Mouse (Mus musculus): Measurements from ENCODE around the gene Ablim2.

The Ablim2 gene

DNA sequence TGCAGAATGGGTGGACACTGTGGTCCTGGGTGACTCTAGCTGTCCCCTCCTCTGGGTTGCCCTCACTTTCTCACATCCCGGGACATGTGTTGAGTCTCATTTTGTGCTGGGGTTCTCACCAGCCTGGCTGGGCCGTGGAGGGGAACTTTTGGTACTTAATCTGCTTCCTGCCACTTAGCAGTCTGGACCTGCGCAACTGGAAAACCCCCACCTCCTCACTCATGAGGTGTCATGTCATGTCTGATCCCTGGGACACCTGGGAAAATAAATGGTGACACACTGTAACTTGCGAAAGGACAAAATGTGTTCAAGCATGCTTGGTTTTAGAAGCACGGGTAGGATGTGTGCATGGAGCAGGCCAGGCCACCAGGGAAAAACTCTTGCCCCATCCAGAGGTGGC, 127.0 kb downstream of the Ablim2 start:
- DNase-seq (ENCODE audit: low read depth, low spot score) = no peak

DNA sequence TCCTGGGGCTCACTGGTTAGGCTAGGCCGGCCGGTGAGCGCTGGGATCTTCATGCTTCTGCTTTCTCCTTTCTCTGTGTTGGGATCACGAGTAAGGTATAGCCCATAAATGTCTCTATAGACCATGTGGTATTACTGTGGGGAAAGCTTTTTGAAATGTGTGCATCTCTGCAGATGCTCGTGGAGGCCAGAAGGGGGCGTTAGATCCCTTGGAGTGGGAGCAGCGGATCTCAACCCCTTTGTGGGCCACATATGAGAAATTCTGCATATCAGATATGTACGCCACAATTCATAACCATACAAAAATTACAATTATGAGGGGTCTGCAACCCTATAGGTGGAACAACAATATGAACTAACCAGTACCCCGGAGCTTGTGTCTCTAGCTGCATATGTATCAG, 131.3 kb downstream of the Ablim2 start:
- DNase-seq (ENCODE audit: low read depth, low spot score) = no peak

DNA sequence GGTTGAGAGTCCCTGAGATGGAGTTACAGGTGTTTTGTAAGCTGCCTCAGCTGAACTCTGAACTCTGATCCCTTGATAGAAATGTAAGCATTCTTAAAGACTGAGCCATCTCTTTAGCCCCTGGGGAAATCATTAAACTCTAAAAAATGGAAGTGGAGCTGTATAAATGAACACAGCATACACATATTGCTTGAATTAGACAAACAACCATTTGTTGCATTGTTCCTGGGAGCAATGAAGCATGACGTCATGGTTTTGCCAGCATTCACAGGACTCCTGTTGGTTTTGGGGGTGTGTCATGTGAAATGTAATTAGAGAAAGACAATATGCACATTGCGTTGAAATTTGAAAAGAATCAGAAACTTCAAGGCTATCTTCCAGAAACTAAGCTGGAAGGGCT, 132.0 kb downstream of the Ablim2 start:
- no peak for DNase-seq (ENCODE audit: low read depth, low spot score)

DNA sequence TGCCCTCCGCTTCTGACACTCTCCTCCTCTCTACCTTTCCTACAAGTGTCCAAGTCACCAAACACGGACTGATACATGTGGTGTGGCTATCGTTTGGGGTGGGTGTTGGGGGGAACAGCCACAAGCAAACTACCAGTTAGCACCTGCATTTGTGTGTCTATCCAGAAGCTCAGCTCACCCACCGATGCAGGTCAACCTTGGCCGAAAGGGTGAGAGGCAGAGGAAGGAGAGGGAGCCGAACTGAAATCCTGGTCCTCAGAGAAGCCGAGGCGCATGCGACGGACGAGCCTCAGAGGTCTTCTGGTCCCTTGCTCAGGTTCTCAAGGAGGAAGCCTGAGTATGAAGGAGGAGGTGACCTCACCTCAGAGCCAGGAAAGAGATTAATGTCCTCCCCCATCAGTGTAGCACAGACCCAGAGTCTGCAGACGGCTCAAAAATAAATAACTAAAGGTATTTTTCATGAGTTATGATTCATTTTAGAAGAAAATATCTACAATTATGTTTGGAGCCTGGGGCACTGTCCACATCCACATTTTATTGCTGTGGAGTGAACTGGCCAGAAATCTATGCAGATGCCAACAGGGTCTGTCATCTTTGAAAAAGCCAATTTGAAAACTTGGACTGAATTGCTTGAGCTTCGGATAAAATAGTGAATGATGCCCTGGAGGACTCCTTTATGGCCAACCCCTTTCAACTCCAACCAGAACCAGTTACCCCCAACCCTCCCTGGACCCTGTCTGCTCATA, 133.5 kb downstream of the Ablim2 start:
- no peak for DNase-seq (ENCODE audit: low read depth, low spot score)

DNA sequence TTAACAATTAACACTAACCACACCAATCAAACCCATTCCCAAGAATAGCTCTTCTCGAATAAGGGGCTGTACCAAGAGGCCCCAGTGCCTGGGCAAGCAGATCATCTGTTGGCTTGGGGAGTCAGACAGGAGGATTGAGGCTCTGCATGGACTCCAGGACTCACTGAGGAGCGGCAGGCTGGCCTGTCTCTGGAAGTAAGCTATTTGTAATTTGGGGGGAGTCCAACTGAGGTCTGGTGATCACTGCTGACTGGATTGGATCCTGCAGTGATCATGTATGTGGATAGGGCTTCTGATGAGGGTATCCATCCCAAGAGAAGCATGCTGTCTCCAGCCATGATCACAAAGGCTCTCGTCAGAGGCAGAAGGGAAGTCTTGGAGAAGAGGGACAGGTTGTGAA, 134.7 kb downstream of the Ablim2 start:
- DNase-seq (ENCODE audit: low read depth, low spot score) = no peak

DNA sequence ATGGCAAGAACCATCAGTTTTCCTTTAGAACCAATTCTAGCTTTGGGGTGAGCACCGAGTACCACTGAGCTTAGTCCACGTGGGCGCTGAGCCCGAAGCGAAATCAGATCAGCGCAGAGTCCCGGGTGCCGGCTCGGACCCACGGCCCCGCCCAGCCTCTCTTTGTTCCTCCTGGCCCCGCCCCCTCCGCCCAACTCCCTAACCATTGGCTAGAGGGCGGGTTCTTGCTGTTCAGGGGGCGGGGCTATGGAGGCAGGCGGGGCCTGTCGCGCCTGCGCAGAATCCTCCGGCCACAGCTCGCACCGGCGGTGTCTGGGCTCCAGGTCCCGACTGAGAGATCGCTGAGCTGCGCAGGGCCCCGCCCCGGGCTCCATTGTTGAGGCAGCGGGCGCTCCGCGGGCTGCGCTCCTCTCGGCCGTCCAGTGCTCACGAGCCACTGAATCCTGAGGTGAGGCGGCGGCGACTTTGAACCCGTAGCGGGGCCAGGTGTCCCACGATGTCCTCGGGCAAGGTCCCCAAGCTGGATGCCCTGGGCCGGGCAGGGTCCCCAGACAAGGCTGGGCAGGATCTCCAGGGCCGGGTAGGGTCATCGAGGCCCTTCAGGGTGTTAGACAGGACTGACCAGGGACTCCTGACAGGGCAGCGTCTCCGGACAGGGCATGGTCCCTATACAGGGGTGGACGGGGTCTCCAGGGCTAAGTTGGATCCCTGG, 135.6 kb downstream of the Ablim2 start, which contains the start of gene Afap1:
Gene Afap1 (plus strand): TSS at position 227 of the 712 bp plus-strand sequence.
- DNase-seq (ENCODE audit: low read depth, low spot score) = peak; percentile 97

DNA sequence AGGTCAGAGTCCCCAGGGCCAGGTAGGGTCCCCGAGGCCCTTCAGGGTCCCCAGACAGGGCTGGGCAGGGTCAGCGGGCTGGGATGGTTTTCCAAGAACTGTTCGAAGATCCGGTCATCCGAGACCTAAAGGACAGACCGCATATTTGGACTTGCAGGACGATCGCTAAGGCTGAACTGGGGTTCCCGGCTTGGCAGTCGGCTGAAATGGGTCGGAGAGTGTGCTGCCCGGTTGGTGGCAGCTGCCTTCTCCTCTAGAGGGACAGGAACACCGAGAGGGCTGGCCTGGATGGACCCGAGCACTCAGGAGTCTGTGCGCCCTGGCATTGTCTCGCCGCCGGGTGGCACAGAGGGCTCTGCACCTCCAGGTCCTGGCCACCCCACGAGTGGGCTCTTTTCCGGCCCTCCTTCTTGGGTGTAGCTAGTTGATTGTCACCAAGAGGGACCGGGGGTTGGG, 136.2 kb downstream of the Ablim2 start:
- no peak for DNase-seq (ENCODE audit: low read depth, low spot score)

DNA sequence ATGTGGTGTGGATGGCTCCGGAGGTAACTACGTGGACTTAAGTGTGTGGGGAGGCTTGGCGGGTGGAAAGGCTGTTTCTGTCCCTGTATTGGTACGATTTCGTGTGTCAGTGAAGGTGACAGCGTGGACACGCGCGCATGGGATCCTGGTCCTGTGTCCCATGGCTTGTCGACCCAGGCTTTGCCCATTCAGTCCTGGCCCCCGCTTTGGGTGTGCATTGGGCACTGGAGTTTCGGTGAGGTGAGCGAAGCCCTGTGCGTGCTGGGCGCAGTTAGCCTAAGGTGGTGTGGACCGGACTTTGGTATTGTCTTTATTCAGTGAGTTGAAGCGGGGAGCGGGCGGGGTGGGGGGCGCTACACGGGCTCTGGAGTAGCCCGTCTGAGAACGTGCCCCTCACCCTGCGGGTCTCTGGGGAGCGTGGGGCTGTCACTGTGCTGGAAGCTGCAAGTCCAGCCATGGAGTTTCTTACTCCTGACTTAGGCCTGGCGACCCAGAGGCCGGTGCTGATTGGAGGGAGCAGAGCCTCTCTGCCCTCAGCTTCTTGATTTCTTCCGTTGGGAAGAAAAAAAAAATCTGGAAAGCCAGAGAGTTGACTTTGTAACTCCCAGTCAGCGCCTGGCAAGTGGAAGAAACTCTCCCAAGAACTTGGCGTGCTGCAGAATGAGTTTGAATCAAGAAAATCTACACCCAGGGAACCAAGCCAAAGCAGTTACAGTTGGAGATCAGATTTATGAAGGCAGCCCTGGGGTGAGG, 136.8 kb downstream of the Ablim2 start:
- no peak for DNase-seq (ENCODE audit: low read depth, low spot score)

DNA sequence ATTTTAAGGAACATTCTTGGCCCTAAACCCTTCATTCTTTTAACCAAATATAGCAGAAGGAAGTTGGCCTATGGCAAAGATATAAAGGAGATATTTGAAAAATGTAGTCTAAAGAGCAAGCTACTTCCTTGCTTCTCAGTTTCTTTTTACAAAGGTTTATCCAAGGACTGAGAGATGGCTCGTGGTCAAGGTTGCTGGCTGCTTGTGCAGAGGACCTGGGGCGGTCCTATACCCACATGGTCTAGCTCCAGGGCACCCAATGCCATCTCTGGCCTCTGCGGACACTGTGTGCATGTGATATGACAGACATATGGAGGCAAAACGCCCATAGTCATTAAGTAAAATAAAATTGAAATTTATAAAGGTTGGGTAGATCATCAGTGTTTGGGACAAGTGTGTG, 138.2 kb downstream of the Ablim2 start:
- DNase-seq (ENCODE audit: low read depth, low spot score) = no peak

DNA sequence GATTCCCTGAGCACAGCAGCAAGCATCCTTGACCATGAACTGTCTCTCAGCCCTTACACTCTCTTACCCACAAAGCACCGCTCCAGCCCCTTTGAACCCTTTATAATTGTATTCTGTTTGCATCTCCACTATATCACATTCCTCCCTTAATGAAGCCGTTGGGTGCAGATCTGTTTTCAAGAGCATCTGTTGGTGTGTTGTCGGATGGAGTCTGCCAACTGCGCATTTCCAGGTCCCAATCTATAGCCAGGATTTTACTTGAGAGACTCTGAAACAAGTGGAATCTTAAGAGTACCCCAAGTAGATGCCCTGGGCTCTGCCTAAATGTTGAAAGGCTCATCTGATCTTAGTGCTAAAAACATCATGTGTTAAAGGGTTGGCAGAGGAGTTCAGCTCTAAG, 138.9 kb downstream of the Ablim2 start:
- no peak for DNase-seq (ENCODE audit: low read depth, low spot score)

DNA sequence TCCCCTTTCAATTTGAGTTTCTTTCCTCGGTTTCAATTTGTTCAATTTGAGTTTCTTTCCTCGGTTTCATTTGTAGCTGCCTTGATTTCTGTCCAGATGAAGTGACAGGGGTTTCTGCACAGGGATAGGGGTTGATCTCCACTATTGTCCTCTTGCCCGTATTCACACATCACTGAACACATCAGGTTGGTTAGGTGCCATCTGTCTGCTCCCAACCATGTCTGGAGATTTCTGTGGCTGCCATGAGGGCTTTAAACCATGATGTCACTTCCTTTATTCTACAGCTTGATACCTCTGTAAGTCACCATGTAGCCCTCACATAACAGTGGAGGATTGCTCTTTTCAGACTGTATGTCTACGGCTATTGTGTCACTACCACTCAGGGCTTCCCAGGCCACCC, 139.5 kb downstream of the Ablim2 start:
- no peak for DNase-seq (ENCODE audit: low read depth, low spot score)

DNA sequence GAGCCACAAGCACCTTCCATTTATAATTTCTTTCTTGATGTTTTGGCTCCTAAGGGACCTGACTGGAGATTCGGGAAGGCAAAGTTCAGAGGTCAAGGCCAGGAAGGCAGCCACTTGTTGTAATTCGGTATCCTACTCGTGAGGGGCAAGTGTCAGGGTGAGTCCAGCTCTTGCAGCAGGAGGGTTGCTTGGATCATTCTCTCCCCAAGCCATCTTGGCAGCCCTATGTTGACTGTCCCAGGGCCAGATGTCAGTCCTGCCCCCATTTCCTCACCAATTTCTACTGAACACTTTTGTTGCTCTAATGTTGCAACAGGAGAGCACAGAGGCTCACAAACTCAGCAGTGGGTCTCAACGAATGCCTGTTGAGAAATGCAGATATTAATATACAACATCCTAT, 140.4 kb downstream of the Ablim2 start:
- no peak for DNase-seq (ENCODE audit: low read depth, low spot score)

DNA sequence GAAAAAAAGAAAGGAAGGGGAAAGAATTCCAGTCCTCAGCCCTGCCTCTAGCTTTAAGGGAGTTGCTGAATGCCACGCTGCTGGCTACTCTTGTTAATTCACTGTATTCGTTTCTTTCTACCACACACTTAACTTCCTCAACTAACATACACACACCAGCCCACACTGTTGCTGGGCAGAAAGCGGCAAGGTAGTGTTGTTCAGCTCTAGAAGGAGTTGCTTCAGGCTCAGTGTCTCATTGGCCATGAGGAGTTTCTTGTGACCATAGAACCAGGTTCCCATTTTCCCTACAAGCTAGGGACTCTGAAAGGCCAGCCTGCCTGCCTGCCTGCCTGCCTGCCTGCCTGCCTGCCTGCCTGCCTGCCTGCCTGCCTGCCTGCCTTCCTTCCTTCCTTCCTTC, 141.3 kb downstream of the Ablim2 start:
- no peak for DNase-seq (ENCODE audit: low read depth, low spot score)

DNA sequence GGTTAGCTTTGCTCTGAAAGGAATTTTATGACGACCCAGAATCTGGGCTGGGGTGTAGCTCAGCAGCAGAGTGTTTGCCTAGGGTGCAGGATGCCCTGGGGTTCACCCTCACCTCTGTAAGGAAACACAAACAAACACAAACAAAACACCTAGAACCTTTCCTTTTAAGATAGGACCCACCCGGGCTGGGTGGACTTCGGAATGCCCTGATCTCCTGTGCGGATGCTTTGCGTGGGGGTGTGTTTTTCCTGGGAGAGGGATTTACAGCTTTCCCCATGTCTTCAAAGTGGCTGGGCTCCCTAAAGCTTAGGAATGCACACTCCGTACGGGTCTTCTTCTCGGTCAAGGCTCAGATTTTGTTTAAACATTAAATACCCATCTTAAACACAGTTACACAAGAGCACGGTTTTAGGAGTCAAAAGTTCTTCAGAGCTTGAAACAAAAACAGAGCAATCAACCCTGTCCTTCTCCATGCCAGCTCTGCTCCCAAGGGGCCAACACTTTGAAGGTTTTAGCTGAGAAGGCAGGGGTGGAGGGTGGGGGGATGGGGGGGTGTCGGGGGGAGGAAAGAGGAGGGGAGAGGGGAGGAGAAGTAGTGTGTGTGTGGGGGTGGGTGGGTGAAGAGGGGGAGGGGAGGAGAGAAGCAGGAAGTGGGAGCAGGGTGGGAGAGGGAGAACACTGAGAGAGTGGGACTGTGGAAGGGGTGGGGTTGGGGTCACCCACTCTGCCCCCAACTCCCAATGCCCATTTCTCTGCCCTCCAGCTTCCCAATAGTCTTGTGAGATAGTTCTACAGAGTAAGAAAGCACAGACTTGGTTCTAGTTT, 142.9 kb downstream of the Ablim2 start:
- DNase-seq (ENCODE audit: low read depth, low spot score) = no peak

DNA sequence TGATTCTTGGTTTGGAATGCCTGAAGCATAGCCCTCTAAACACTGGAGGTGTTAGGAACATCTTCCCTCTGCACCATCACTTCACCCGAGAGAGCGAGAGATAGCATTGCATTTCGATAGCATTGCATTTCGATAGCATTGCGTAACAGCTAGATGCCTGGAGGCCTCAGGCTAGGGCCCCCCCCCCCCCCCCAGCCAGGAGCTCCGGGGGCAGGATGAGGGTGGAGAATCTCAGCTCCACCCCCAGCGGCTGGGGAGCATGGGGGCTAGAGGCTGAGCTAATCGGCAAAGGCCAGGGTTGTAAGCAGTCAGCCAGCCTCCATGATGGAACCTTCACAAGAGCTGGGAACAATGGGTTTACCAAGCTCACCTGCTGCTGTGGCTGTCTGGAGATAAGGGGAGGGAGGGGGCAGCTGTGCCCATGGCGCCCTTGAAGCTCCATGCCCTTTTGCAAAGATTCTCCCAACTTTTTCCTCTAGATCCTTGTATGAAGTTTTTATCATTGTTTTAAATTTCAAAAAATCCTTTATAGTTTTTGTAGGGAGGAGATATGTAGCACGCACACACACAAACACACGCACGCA, 143.6 kb downstream of the Ablim2 start:
- DNase-seq (ENCODE audit: low read depth, low spot score) = peak; percentile 40

DNA sequence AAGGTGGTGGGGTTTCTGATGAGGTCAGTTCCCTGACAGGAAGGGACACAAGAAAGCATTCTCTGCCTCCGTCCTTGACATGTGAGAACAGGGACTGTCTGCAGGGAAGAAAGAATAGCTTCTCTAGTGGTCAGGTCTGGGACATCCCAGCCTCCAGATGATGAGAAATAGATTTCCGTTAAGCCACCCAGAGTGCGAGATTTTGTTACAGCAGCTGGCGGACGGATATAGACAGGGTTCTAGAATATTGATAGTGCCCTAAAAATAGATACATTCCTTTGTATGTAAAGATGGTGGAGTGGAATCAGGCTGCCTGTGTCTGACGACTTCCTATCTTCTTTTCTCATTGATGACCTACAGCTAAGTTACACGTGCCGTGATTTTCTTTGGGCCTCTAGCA, 145.8 kb downstream of the Ablim2 start:
- no peak for DNase-seq (ENCODE audit: low read depth, low spot score)

DNA sequence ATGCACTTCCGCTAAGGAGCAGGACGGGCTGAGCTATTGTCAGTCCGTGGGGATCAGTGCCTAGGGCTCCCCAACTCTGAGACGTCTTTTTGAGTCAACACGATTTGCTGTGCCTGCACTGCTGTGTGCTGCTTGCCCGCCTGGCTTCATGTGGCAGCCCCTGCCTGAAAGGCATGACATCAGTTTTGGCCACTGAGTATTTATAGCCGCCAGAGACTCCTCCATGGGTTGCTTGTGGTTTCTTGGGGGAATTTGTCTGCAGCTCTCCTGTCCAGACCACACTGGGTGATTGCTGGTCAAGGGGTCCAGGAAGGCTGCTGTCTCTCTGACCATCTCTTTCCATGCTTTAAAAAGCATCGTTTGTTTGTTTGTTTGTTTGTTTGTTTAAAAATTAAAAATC, 147.6 kb downstream of the Ablim2 start:
- DNase-seq (ENCODE audit: low read depth, low spot score) = no peak

DNA sequence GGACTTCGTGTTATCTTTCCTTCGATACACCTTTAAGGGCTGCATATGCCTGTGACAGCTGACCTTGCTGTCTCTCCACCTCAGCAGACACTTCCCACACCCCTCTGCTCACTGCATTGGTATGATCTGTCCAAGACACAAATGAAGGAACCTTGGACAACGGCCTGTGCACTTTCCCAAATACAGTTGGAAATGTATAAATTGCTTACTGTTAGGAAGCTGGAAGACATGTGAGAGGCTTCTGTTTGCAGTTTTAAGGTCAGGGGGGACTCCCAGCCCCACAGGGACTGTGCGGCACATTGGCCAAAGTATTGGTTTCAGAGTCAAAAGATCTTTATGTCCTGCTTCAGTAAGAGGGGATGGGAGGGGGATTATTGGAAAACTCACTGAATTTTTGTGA, 149.4 kb downstream of the Ablim2 start:
- no peak for DNase-seq (ENCODE audit: low read depth, low spot score)

DNA sequence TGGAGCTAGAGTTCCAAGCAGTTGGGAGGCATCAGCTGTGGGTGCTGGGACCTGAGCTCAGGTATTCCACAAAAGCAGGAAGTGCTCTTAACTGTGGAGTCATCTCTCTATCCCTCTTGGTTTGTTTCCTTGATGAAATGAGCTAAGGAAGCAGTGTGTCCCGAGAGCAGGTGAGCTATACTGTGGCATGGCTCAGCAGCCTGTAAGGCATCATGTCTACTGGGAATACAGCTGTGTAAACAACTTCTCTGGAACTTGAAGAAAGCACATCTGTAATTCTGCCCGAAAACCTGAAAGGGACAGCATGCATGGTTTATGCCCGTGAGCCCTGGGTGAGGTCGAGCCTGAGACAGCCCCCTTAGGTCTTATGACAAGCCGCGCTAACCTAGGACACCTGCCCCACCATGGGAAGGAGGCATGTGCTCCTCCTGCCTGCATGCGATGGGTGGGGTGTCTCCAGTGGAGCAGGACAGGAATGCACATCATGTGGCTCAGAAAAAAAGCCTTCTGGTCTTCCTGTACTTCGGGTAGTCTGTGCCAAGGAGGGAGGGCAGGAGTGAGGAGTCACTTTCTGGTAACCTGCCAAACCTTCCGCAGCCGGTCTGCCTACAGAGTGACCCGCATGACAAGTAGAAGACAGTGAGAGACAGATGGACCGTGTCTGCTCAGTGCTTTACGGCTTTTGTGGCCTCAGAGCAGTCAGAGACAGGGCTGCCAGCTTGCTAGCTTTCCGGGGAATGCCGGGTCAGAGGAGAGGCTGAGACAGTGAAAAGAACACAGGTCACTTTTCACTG, 150.2 kb downstream of the Ablim2 start:
- DNase-seq (ENCODE audit: low read depth, low spot score) = no peak

DNA sequence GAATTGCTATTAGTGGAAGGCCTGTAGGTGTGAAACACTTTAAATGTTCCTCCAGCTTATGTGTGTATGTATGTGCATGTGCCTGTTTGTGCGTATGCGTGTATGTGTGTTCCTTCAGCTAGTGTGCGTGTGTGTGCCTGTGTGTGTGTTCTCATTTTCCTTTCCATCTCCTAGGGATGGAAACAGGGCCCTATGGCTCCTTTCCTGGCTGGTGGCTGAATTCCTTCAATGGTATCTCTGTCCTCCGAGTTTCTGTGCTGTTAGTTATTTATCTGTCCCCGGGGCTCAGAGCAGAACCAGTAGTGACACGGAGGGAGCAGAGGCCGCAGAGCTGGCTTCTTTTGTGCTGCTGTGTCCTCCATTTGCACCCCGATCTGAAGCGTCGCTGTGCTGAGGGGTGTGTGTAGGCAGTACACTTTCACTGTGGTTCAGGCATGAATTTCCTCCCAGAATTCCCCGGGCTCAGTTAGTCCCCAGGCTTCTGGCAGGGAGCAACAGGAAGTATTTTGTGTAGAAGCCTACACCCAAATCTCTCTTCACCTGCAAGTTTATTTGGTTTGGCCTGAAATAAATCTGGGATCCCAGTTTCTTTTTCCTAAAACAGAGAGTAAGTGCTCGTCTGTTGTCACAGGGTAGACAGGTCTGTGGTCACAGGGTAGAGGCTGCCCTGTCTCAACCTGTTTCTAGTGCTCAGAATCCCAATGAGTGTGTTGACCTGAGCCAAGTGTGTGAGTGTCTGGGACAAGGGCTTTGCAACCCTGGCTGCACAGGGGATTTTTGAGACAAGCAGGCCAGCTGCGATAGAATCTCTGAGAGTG, 151.2 kb downstream of the Ablim2 start:
- no peak for DNase-seq (ENCODE audit: low read depth, low spot score)
